Mouse (Mus musculus) neural tube, embryonic 12.5 days (tissue): ENCODE measurements around the gene ccdc198. TPM values are rescaled to one million over a fixed set of nuclear protein-coding genes. Genes with fewer than 3 reads are reported as not detected.

ENCODE experiments used
- ATAC-seq: fragments of 200-750 bp; cut with Nextera tagmentation; 2 replicates; pipeline ENCODE4 v1.8.0; 2017; ENCODE audit warnings: low read depth, mild to moderate bottlenecking, moderate TSS enrichment, moderate library complexity; ENCODE audit not compliant: low FRiP score
- H3K27ac ChIP-seq: fragments of 300-500 bp; sonication (generic); 2 replicates; pipeline ENCODE4 v1.5.1; 2016
- H3K27me3 ChIP-seq: fragments of 300-500 bp; sonication (generic); replicated peaks from 2 replicates; pipeline ENCODE4 v1.6.1; 2016; ENCODE audit warnings: mild to moderate bottlenecking
- H3K36me3 ChIP-seq: fragments of 300-500 bp; sonication (generic); 2 replicates; pipeline ENCODE4 v1.6.1; 2016; ENCODE audit warnings: mild to moderate bottlenecking
- H3K4me1 ChIP-seq: fragments of 300-500 bp; sonication (generic); 2 replicates; pipeline ENCODE4 v1.6.1; 2016
- H3K4me2 ChIP-seq: fragments of 300-500 bp; sonication (generic); replicated peaks from 2 replicates; pipeline ENCODE4 v1.6.1; 2016; ENCODE audit warnings: mild to moderate bottlenecking
- H3K4me3 ChIP-seq: fragments of 300-500 bp; sonication (generic); 2 replicates; pipeline ENCODE4 v1.5.1; 2016
- H3K9ac ChIP-seq: fragments of 300-500 bp; sonication (generic); 2 replicates; pipeline ENCODE4 v1.6.1; 2016; ENCODE audit warnings: mild to moderate bottlenecking
- H3K9me3 ChIP-seq: fragments of 300-500 bp; sonication (generic); 2 replicates; pipeline ENCODE4 v1.6.1; 2016; ENCODE audit warnings: mild to moderate bottlenecking
- WGBS: fragments of 180-500 bp; shearing (Covaris S2); methylation state at CpG from one replicate; pipeline ENCODE4 v1.1.7; 2016; 5-methylcytosine and 5-hydroxymethylcytosine counted together
- polyA plus RNA-seq: library from polyadenylated mRNA; unstranded; fragments of >200 nt; fragmentation: Nextera tagmentation; extraction: Ambion mirVana; gene quantifications from 2 replicates; pipeline ENCODE4 v1.2.1, GENCODE M21; 2016

Gene ccdc198
- polyA plus RNA-seq, 1 experiment from 2014 or later = 0.43 TPM

- Histone ChIP-seq H3K27ac (no peak overlapping the region), H3K9ac (peak overlapping the region; percentile 96), H3K36me3 (no peaks in the 10 kb centered on the region), H3K4me3 (peak overlapping the region; percentile 98), H3K9me3 (no peaks in the 10 kb centered on the region), H3K27me3 (no peaks in the 10 kb centered on the region), H3K4me2 (peak overlapping the region; percentile 84), H3K4me1 (peaks cover 19% of the 10 kb centered on the region)
- WGBS = 57% methylated on average over 16 of the region's 16 CpGs
- ATAC-seq = no peak
Observed at GRCm38 (mm10) chr14:49173290-49174135, 71.8 kb downstream of the ccdc198 start.

GRCm38 (mm10) chr14:49172582-49172988, 72.7 kb downstream of the ccdc198 start:
- no peaks in the 10 kb centered on the region for H3K27me3 ChIP-seq
- peak; percentile 88 for ATAC-seq
- no peaks in the 10 kb centered on the region for H3K36me3 ChIP-seq
- no peaks in the 10 kb centered on the region for H3K9me3 ChIP-seq
- under 1% methylated on average over 46 of the region's 46 CpGs for WGBS
- H3K4me3 ChIP-seq = peak overlapping the region; percentile 98
- peak overlapping the region; percentile 75; the same call in 1 of the 2 replicates for H3K27ac ChIP-seq
- H3K4me2 ChIP-seq = peak overlapping the region; percentile 84
- H3K4me1 ChIP-seq = peaks cover 19% of the 10 kb centered on the region
- H3K9ac ChIP-seq = peak overlapping the region; percentile 96

DNA sequence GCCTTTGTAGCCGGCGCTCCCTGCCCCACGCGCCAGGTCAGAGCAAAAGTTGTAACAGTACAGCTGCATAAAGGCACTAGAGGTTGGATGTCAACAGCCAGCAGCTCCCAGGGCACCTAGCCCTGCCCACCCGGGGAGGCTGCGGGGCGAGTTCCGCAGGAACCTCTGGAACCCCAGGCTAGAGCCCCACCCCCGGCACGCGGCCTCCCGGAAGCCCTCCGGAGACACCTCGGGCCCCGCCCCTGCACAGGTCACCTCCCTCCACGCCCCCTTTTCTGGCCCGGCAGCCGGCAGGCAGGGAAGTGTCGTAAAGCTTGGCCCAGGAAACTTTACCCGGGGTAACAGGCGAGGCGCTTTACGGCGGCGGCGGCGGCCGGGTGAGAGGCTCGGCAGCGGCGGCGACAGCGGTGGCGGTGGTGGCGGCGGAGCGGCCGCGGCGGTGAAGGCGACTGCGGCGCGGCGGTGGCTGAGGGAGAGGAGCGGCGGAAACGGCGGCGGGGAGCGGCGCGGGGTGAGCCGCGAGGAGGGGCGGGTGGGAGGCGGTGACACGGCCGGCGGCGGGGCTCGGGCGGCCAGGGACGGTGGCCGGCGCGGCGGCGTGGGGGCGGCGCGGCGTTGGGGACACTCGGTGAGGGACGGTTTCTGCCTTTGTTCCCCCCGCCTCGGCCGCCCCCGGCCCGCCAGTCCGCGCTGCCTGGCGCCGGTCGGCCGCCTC, 73.2 kb downstream of the ccdc198 start, which contains the start of gene Naa30:
Gene Naa30, plus strand, starts transcription at position 360 of the 715 bp plus-strand sequence.
- Histone ChIP-seq H3K36me3 (no peaks in the 10 kb centered on the region), H3K9me3 (no peaks in the 10 kb centered on the region), H3K27ac (peak within 1 kb of the TSS; percentile 75; the same call in 1 of the 2 replicates), H3K4me2 (peak within 1 kb of the TSS; percentile 84), H3K9ac (peak within 1 kb of the TSS; percentile 96), H3K4me3 (peak within 1 kb of the TSS; percentile 98), H3K4me1 (peaks cover 19% of the 10 kb centered on the region), H3K27me3 (no peaks in the 10 kb centered on the region)
- under 1% methylated on average over 59 of the region's 86 CpGs for WGBS
- peak; percentile 95 for ATAC-seq

GRCm38 (mm10) chr14:49171286-49171685, 74.0 kb downstream of the ccdc198 start:
- Histone ChIP-seq H3K27ac (no peak overlapping the region), H3K4me3 (peak overlapping the region; percentile 98), H3K4me1 (peaks cover 19% of the 10 kb centered on the region), H3K27me3 (no peaks in the 10 kb centered on the region), H3K9ac (peak overlapping the region; percentile 96; the same call in 1 of the 2 replicates), H3K9me3 (no peaks in the 10 kb centered on the region), H3K36me3 (no peaks in the 10 kb centered on the region), H3K4me2 (peak overlapping the region; percentile 84)
- peak; percentile 33 for ATAC-seq
- 38% methylated on average over 8 of the region's 8 CpGs for WGBS

Other genes with a start within 250 kb of the ccdc198 start
- gene Ap5m1, start 179.4 kb downstream of the ccdc198 start, polyA plus RNA-seq = 29.8 and 32.2 TPM in 2 replicates
- 85.5 and 85.9 TPM in 2 replicates for gene Exoc5, start 178.8 kb downstream of the ccdc198 start, polyA plus RNA-seq
- 24.0 and 26.6 TPM in 2 replicates for gene Naa30, start 73.2 kb downstream of the ccdc198 start, polyA plus RNA-seq